Mouse (Mus musculus) kidney, adult 2 months (tissue): ENCODE data around the gene Elof1.

Experiments
- CTCF ChIP-seq: fragments of 200-500 bp; conservative IDR thresholded peaks from 2 replicates; pipeline ENCODE4 v1.5.1; 2011; ENCODE audit warnings: low read depth, mild to moderate bottlenecking, control low read depth, low read length, moderate library complexity, mixed read lengths; ENCODE audit not compliant: insufficient read depth, insufficient read length
- POLR2A ChIP-seq: fragments of 200-500 bp; IDR thresholded peaks from one replicate; pipeline ENCODE4 v1.6.1; 2011; ENCODE audit warnings: low read depth, low read length, control low read depth

DNA sequence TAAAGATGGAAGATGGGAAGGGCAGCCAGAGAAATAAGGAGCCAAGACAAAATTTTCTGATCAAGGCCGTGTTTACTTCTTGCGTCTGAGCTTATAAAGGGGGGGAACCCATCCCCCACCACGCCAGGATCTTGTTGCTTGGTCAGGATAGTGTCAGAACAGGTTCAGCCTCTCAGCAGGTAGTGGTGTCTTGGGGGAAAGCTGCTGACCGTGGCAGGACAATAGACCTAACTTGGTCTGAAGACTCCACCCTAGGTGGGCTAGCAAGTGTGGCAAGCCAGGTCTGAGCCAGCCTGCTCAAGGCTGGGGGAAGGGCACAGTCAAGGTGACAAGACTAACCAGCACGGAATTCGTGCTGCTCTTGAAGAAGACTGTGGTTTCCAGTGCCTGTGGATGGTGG lies 44.3 kb upstream of the Elof1 start:
- TF ChIP-seq CTCF, result no peak
- no peak for TF ChIP-seq POLR2A
